Mouse (Mus musculus): ENCODE results near the gene Fam183b. TPM values are rescaled to one million over a fixed set of nuclear protein-coding genes. Genes with fewer than 3 reads are reported as not detected.
"Not testable (repeated sequence)": the region's sequence is repeated elsewhere in the genome, so short reads cannot be mapped to it uniquely, and the experiment has no call there.

Fam183b gene
- total RNA-seq, 1 experiment from 2014 or later, result 4.9 TPM

DNA sequence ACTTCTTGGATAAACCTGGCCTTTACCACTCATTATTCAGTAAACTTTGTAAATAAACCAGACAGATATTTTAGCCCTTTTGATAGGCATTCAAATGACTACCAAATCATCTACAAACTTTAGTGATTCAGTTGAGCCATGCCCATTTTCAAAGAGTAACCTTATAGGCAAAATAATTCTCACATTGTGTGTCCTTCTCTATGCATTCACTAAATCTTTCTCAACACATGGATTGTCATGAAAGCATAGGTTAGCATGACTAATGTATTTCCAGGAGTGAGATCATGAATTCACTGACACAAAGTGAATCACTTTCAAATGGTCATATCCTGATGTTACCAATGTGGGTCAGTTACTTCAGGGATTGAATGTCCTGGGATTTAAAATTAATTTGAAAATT, 28.9 kb downstream of the Fam183b start, which contains the start of gene Olfr315:
Gene Olfr315 (plus strand): TSS at position 301 of the 400 bp plus-strand sequence.
- DNase-seq, result no peak

- no peak for DNase-seq
Measured at GRCm38 (mm10) chr11:58752434-58752833, 49.3 kb downstream of the Fam183b start, which contains the start of gene Olfr316. Olfr316 (plus strand) TSS chr11:58752734.

DNA sequence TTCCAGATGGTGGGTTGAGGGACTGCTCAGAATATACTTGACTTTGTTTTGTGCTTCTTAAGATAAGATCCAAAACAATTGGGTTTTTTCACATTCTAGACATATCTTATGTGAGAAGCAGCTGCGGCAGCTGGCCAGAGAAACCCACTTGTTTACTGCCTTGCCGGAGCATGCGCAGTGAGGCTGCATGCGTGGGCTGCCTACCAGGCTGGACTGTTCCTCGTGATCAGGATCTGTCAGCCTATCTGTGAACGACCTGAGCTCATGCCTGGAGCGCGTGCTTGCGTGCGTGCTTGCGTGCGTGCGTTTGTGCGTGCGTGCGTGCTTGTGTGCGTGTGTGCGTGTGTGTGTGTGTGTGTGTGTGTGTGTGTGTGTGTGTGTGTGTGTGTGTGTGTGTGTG, 50.7 kb downstream of the Fam183b start:
- not testable (repeated sequence) for DNase-seq

Other genes with a start within 250 kb of the Fam183b start
- gene Olfr328, start 246.3 kb downstream of the Fam183b start, total RNA-seq (2021), result 0.15 TPM in 1 of 2 replicates, not detected in the other
- gene Olfr224, start 231.4 kb downstream of the Fam183b start, total RNA-seq (2021), result not detected in 2 replicates
- not detected in 2 replicates for gene Olfr325, start 224.2 kb downstream of the Fam183b start, total RNA-seq (2021)
- gene Olfr324, start 206.8 kb downstream of the Fam183b start, total RNA-seq (2021), result not detected in 2 replicates
- gene 2210407C18Rik, start 185.9 kb downstream of the Fam183b start, total RNA-seq (2021), result not detected in 2 replicates
- not detected in 2 replicates for gene Olfr323, start 171.5 kb downstream of the Fam183b start, total RNA-seq (2021)
- 0.49 and 1.3 TPM in 2 replicates for gene Trim58, start 161.5 kb downstream of the Fam183b start, total RNA-seq (2021)
- gene Olfr322, start 143.2 kb downstream of the Fam183b start, total RNA-seq (2021), result not detected in 2 replicates
- not detected in 2 replicates for gene Olfr320, start 120.9 kb downstream of the Fam183b start, total RNA-seq (2021)
- gene Olfr319, start 102.8 kb downstream of the Fam183b start, total RNA-seq (2021), result not detected in 2 replicates
- not detected in 2 replicates for gene Olfr318, start 77.9 kb downstream of the Fam183b start, total RNA-seq (2021)
- gene Olfr317, start 62.7 kb downstream of the Fam183b start, total RNA-seq (2021), result not detected in 2 replicates
- not detected in 2 replicates for gene Olfr316, start 49.2 kb downstream of the Fam183b start, total RNA-seq (2021)
- gene Olfr315, start 28.8 kb downstream of the Fam183b start, total RNA-seq (2021), result not detected in 2 replicates
- not detected in 2 replicates for gene Olfr314, start 19.0 kb downstream of the Fam183b start, total RNA-seq (2021)
- not detected in 2 replicates for gene Olfr313, start 13.0 kb upstream of the Fam183b start, total RNA-seq (2021)
- gene Olfr312, start 27.3 kb upstream of the Fam183b start, total RNA-seq (2021), result not detected in 2 replicates
- gene Olfr311, start 37.3 kb upstream of the Fam183b start, total RNA-seq (2021), result not detected in 2 replicates
- 4.4 and 6.3 TPM in 2 replicates for gene Gm12258, start 45.2 kb upstream of the Fam183b start, total RNA-seq (2021)
- 5.3 and 7.6 TPM in 2 replicates for gene 2810021J22Rik, start 65.3 kb upstream of the Fam183b start, total RNA-seq (2021)
- 5.2 and 6.0 TPM in 2 replicates for gene Zfp39, start 102.3 kb upstream of the Fam183b start, total RNA-seq (2021)
- 0.26 and 3.4 TPM in 2 replicates for gene Btnl10, start 115.9 kb upstream of the Fam183b start, total RNA-seq (2021)
- gene Rnf187, start 137.0 kb upstream of the Fam183b start, total RNA-seq (2021), result 147 and 153 TPM in 2 replicates
- gene Hist3h2ba, start 147.0 kb upstream of the Fam183b start, total RNA-seq (2021), result 16.4 and 23.5 TPM in 2 replicates
- 24.4 and 26.8 TPM in 2 replicates for gene Hist3h2a, start 152.7 kb upstream of the Fam183b start, total RNA-seq (2021)
- gene Trim17, start 152.7 kb upstream of the Fam183b start, total RNA-seq (2021), result 0.11 TPM in 1 of 2 replicates, not detected in the other
- gene Trim11, start 176.1 kb upstream of the Fam183b start, total RNA-seq (2021), result 25.5 and 29.9 TPM in 2 replicates

Data from adrenal gland, postnatal 14 days (tissue).